Mouse (Mus musculus) neutrophil, adult 5-6 weeks (primary cell): ENCODE measurements around the gene Ube2s. TPM values are rescaled to one million over a fixed set of nuclear protein-coding genes. Genes with fewer than 3 reads are reported as not detected.
"Not testable (repeated sequence)": the region's sequence is repeated elsewhere in the genome, so short reads cannot be mapped to it uniquely, and the experiment has no call there.

ENCODE experiments used
- ATAC-seq: fragments of 151-379, 151-347 bp; 2 replicates; pipeline ENCODE4 v1.8.0; 2017; ENCODE audit warnings: mild to moderate bottlenecking, moderate TSS enrichment; ENCODE audit not compliant: insufficient number of reproducible peaks, poor library complexity, low FRiP score, severe bottlenecking; ENCODE audit errors: extremely low read depth
- total RNA-seq: library from RNA; stranded (forward); fragments of 200-1000 nt; gene quantifications from 2 replicates; pipeline ENCODE4 v1.2.3, GENCODE M21; 2017

Ube2s gene
- total RNA-seq, result 94.5 and 103 TPM in 2 replicates

GRCm38 (mm10) chr7:4812303-4813104, at the start of gene Ube2s:
TSS of gene Ube2s (minus strand) at chr7:4812590.
- ATAC-seq, result peak; percentile 90

DNA sequence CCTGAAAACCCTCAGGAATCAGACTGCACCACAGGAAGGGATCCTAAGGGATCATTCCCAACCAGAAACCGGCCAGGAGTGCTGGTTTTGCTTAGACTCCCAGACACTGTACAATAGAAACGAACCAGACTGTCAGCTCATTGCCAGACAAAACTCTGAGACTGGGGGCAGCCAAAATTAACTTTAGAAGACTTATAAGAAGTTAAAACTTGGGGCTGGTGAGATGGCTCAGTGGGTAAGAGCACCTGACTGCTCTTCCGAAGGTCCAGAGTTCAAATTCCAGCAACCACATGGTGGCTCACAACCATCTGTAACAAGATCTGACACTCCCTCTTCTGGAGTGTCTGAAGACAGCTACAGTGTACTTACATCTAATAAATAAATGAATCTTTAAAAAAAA, 48.5 kb upstream of the Ube2s start:
- ATAC-seq, result not testable (repeated sequence)

DNA sequence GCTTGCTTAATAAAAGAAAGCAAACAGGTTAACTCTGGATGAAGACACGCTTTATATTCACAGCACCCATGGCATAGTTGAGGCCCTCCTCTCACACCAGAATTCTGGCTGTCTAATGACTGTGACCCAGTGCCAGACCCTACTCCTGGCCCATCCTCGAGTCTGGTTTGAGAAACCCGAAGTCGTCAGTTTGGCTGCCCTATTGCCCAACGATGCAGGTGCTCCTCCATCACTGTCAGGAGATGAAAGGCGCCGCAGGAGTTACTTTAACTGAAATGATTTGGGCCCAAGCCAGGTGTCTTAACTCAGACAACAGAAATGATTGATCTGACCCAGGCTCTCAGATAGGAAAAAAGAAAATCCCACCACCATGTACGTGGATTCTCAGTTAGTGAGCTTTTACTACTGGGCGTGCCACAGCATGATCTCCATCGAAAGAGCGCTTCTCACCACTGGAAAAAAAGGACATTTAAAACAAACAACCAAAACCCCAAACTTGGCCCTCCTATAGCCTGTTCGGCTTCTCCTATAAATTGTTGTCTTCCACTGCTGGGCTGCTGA, 47.1 kb upstream of the Ube2s start:
- ATAC-seq, result no peak

GRCm38 (mm10) chr7:4857321-4857720, 44.9 kb upstream of the Ube2s start:
- no peak for ATAC-seq

DNA sequence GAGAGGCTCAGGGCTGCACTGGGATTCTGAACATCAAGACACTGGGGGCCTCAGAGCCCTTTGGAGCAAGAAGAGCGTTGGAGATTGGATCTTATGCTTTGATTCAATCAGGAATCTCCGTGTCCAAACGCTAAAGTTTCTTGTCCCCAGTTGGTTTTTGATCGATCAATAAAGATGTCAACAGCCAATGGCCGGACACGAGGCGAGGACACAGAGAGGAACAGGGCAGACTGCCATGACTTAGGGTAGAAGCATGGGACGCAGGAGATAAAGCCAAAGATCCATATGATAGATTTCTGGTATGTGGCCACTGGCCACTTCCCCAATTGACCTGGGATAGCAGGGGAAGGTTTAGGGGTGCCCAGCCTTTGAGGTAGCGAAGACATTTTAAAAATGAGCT, 44.1 kb upstream of the Ube2s start:
- ATAC-seq, result no peak

DNA sequence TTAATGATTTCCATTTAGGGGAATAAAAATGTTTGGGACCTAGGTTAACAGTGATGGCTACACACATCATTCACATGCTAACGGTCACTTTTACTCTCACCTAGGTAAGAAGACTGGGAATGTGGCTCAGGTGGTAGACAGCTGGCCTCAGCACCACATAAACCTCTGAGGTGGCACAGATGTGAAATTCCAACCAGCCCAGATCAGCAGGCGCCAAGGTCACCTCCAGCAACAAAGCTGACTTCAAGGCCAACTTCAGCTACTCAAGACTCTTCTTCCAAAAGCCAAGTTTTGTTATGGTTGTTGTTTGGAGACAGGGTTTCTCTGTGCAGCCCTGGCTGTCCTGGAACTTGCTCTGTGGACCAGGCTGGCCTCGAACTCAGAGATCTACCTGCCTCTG, 41.2 kb upstream of the Ube2s start:
- no peak for ATAC-seq

GRCm38 (mm10) chr7:4851315-4851688, 38.9 kb upstream of the Ube2s start:
- no peak for ATAC-seq

DNA sequence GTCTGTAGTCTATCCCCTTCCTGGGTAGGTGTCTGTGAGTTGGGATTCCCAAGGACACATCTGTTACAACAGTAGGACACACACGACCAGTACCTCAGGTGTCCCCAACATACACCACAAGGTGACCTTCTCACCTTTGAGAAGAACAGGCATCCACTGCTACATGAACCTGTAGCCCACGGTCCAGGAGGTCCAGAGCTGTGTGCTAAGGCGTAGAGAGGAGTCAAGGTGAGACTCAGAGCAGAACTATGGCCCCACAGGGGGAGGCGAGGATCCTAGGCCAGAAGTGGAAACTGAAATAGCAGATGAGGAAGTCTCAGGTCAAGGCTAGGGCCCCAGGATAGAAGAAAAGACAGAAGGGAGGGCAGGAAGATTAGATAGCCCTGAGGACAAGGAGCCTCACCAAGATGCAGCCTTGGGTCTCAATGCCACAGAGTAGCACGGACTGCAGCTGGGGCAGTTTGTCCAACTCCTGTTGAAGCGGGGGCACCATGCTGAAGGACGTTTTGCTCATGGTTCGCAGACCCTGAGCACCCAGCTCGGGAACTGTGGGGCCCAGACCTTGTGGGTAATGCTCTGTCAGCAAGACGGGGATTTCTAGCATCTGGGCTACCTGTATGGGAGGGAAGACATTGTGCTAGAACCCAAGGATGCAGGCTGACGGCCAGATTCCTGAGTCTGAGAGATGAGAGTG, 38.4 kb upstream of the Ube2s start:
- ATAC-seq, result no peak

DNA sequence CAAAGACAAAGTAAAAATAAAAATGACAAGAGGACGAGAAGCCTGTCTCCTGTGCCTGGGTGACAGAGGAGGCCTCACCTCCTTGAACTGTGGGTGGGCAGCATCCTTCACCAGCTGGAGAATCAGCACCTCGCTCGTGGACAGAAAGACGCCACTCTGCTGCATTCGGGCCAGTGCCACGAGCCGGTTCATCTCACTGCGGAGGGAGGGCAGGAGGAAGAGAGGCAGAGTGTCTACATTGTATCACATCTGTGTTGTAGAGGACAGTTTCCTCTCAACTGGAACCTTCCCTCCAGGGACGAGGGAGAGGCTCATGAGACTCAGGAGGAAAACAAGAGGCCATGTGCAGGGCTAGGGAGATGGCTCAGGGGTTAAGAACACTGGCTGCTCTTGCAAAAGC, 37.0 kb upstream of the Ube2s start:
- ATAC-seq, result no peak

DNA sequence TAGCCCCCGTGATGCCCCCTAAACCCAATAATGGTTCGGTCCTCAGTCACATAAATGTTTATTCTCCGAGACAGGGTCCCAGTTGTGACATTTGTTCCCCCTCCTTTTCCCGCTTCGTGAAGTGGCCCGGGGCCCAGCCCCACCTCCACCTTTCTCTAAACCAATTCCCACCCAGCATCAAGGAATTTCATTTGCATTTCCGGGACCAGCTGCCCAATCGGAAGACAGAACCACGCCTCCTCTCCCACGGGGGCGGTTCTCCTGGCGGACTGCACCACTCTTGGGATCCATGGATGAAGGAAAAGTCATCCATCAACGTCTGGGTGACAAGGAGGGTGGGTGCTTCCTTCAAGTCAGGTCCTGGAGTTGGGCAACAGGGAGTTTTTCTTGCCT, 32.5 kb upstream of the Ube2s start:
- no peak for ATAC-seq

- no peak for ATAC-seq
These were observed 32.0 kb upstream of the Ube2s start, which contains the start of gene Shisa7 for GRCm38 (mm10) chr7:4844245-4844916. TSS of gene Shisa7 (minus strand) at chr7:4844696.

DNA sequence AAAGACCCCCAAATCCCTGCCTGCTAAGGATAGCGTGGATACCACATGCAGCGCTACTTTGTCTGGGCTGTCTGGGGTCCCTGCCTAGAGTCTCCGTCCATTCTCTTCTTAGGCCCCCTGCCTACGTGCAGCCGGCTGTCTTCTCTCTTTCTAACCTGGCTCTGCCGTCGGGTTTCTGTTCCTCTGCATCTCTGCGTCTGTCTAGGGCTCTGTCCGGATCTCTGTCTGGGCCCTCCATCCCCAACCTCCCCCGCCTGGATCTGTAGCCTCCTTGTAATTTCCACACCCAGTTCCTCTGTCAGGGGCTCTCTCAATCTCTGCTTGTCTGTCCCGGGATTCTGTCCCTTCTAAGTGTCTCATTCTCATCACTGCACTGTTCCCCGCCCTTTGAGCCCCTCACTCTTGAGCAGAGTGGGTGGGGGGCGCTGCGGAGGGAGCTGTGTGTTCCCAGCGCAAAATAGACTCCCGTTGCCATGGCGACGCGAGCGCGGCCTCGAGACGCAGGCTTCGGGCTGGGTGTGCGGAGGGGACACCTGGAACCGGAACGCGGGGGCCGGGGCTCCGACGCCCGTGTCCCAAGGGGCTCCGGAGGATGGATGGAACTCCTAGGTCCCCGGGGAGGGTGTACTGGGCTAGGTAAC, 31.3 kb upstream of the Ube2s start:
- ATAC-seq, result no peak

GRCm38 (mm10) chr7:4842634-4843131, 30.3 kb upstream of the Ube2s start:
- 0 out of 2 replicates have a peak, but pooled peaks have one; percentile 9 for ATAC-seq

DNA sequence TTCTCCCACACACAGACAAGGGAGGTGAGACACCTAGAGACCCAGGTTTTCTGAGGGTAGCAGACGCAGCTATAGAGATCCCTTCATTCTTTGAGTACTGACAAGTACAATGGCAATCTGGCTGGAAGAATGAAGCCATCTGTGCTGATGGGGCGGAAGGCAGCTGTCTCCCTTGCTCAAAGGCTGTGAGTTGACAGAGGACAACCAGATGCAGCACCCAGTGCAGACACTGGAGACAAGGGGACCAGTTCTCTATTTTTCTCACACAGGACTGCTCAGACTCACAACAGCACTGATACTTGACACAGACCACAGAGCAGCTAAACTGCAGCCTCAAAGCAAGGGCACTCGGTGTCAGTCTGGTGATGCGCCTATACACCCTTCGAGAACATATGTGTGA, 29.7 kb upstream of the Ube2s start:
- ATAC-seq, result no peak

DNA sequence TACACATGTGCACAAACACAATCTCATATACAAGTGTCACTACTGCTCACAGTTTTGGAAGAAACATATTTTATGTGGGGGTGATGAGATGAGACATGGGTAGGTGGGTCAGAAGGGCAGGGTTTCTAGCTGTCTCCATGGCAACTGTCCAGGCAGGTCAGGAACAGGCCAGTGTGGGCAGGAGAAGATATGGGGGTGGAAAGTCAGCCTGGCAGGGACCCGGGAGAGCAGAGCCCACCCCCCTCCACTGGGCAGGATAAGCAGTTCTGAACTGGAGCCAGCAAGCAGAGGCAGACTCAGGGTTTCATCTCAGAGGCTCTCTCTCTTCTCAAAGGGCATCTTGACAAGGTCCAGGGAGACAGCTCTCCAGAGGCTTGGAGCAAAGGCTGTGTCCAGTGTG, 25.2 kb upstream of the Ube2s start:
- ATAC-seq, result no peak

- peak; percentile 71; the same call in 1 of the 2 replicates for ATAC-seq
These were observed 24.0 kb upstream of the Ube2s start for GRCm38 (mm10) chr7:4836351-4836792.

- ATAC-seq, result no peak
These were observed 23.4 kb upstream of the Ube2s start for GRCm38 (mm10) chr7:4835631-4836327.

DNA sequence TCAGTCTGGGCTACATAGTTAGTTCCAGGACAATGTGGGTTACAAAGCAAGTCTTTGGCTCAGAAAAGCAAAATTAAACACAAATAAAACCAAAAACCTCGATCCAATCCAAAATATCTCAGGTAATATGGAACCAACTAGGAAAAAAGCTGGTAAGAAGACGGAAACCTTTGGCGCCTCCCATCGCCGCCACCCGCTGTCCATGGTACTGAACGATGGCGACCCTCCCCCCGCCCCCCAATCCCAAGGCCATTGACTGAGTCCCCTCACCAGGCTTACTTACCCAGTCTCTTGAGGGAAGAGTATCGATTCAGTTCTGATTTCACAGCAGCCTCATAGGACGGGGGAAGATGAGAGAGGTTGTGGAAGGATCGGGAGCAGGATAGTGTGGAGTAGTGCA, 18.1 kb upstream of the Ube2s start:
- no peak for ATAC-seq
